Mouse (Mus musculus) adrenal gland, adult 10 weeks (tissue): ENCODE data around the gene Naf1. TPM values are rescaled to one million over a fixed set of nuclear protein-coding genes. Genes with fewer than 3 reads are reported as not detected.

ENCODE experiments used
- polyA plus RNA-seq: library from polyadenylated mRNA; stranded (reverse); fragments of 350-450 nt; fragmentation: Illumina TruSeq; extraction: RNeasy Lipid Tissue Mini Kit (QIAGEN cat#74804); gene quantifications from one replicate; pipeline ENCODE4 v1.2.3, GENCODE M21; 2014; ENCODE audit warnings: low read depth, low replicate concordance

Gene Naf1
- polyA plus RNA-seq, result 54.1 TPM

DNA sequence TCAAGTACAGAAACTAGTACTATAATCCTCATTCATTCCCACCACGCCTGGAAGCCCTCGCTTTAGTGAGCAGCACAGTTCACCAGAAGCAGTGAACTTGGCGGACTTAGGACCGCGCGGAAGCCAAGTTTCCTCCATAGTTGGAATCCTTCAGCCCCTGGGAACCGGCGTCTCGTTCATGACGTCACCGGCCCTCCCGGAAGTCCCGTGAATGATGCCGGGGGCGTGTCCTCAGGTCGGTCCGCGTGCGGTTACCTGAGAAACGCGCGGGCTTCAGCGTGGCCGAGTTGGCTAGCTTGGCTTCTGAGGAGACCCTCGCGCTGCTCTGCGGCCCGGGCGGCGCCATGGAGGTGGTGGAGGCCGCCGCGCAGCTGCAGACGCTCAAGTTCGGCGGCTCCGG is at the start of gene Naf1:
TSS of gene Naf1 (plus strand) at position 195 of the 400 bp plus-strand sequence.

Other genes with a start within 250 kb of the Naf1 start
- 0.41 TPM for gene Npy5r, start 172.1 kb upstream of the Naf1 start, polyA plus RNA-seq
- gene Npy1r, start 163.0 kb upstream of the Naf1 start, polyA plus RNA-seq, result 9.3 TPM